Mouse (Mus musculus) cerebellum, adult 2 months (tissue): ENCODE measurements at regions not wholly inside any gene's neighbourhood (a gene's known extent, or its start where the extent isn't known, plus 50 kb on each side); places are given as distances from the start of the nearest gene placed in this dataset.

ENCODE experiments used
- DNase-seq, 2 experiments: peaks; one replicate each; pipeline ENCODE4 v3.0.0; 2021
- H3K27ac ChIP-seq: fragments of 200-500 bp; 2 replicates; pipeline ENCODE4 v1.5.1; 2012; ENCODE audit warnings: low read length, control low read depth, inconsistent platforms; ENCODE audit not compliant: insufficient read depth
- H3K27me3 ChIP-seq: fragments of 200-500 bp; 2 replicates; pipeline ENCODE4 v1.6.1; 2012; ENCODE audit warnings: inconsistent platforms, mild to moderate bottlenecking, low read length, moderate library complexity; ENCODE audit not compliant: control insufficient read depth, insufficient read depth
- H3K4me1 ChIP-seq: fragments of 200-500 bp; 2 replicates; pipeline ENCODE4 v1.6.1; 2011; ENCODE audit warnings: low read length; ENCODE audit not compliant: control insufficient read depth, insufficient read depth
- H3K4me3 ChIP-seq: fragments of 200-500 bp; replicated peaks from 2 replicates; pipeline ENCODE3; 2011; ENCODE audit warnings: mild to moderate bottlenecking, low read depth, low read length, control low read depth; ENCODE audit not compliant: insufficient read depth
- CTCF ChIP-seq: fragments of 200-500 bp; IDR thresholded peaks from 2 replicates; pipeline ENCODE4 v1.5.1; 2011; ENCODE audit warnings: low read depth, mild to moderate bottlenecking, control low read depth, low read length, moderate library complexity, borderline replicate concordance; ENCODE audit not compliant: insufficient read depth
- POLR2A ChIP-seq: fragments of 200-500 bp; IDR thresholded peaks from 2 replicates; pipeline ENCODE4 v1.6.1; 2011; ENCODE audit warnings: low read length, control low read depth, borderline replicate concordance; ENCODE audit not compliant: insufficient read depth
- WGBS: fragments of 180-500 bp; shearing (Covaris S2); methylation state at CpG from one replicate; pipeline ENCODE4 v1.1.7; 2018; 5-methylcytosine and 5-hydroxymethylcytosine counted together

DNA sequence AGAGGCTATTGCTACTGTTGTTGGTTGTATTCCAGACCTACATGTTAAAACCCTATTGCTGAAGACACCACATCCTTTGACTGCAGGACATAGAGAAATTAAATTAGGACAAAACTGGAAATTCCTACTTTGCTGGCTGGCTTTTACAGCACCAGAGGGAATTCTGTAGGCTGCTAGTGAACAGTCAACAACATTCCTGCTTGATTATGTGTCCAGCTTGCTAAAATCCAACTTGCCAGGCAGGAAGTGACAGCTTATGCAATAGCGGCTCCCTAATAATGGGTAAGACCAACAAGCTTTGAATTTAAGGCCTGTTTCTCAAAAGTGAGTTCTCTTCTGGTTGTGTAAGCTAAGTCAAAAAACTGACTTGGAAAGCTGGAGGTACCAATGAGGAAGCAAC, 437.2 kb upstream of the Klf6 start:
- 89% methylated on average over 1 of the region's 1 CpGs for WGBS

GRCm38 (mm10) chr13:5425491-5426232, 435.6 kb upstream of the Klf6 start:
- H3K4me1 ChIP-seq, result no peaks in the 10 kb centered on the region
- TF ChIP-seq CTCF (no peak), POLR2A (no peak)
- WGBS, result 69% methylated on average over 9 of the region's 9 CpGs
- no peak overlapping the region for H3K27ac ChIP-seq
- H3K4me3 ChIP-seq, result no peak overlapping the region
- no peaks in the 10 kb centered on the region for H3K27me3 ChIP-seq
- DNase-seq, result no peak

More for the DNA sequence above, 437.2 kb upstream of the Klf6 start:
- TF ChIP-seq POLR2A, result no peak
- no peak for TF ChIP-seq CTCF
- Histone ChIP-seq H3K27me3 (no peaks in the 10 kb centered on the region), H3K4me3 (no peak overlapping the region), H3K4me1 (no peaks in the 10 kb centered on the region), H3K27ac (no peak overlapping the region)
- no peak for DNase-seq

- no peaks in the 10 kb centered on the region for H3K27me3 ChIP-seq
- 6% methylated on average over 1 of the region's 1 CpGs for WGBS
- no peak overlapping the region for H3K4me3 ChIP-seq
- DNase-seq, result no peak
- H3K27ac ChIP-seq, result no peak overlapping the region
- no peak for TF ChIP-seq CTCF
- TF ChIP-seq POLR2A, result no peak
- H3K4me1 ChIP-seq, result no peaks in the 10 kb centered on the region
These were observed 427.6 kb upstream of the Klf6 start for GRCm38 (mm10) chr13:5433652-5434051.

DNA sequence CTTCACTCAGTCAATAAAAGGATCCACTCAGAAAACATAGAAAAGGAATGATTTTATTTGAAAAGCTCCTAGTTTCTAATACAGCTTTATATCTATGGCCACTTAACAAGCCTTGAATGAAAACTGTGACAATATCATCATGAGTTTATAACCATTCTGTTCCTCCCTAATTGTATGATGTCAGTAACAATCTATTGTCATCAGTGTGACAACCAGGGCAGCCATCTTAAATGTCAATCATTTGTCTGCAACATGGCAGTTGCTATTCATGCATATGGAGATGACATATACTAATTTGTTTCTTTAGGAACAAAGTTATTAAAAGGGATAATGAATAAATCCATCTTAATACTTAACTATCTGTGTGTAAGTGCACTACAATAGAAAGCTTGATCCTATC, 426.2 kb upstream of the Klf6 start:
- H3K4me1 ChIP-seq, result no peaks in the 10 kb centered on the region
- DNase-seq, result no peak
- no peaks in the 10 kb centered on the region for H3K27me3 ChIP-seq
- no peak overlapping the region for H3K27ac ChIP-seq
- no peak overlapping the region for H3K4me3 ChIP-seq
- no peak for TF ChIP-seq CTCF
- no peak for TF ChIP-seq POLR2A

DNA sequence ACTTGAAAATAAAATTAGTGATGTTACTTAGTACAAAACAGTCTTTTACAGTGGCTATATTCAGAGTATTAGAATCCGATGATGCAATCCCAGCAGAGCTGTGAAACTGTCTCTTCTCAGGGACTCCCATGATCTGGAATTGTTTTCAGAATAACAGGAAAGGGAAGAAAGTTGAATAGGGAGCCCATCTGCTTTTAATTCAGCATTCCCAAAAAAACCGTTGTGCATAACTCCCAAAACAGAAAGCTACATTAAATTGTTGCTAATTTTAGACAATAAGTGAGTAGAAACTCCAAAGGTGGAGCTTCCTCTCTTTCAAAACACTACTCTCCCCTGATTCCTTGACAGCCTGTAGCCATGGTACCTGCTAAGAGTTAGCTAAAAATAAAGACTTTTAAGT, 425.1 kb upstream of the Klf6 start:
- DNase-seq, result no peak
- H3K27me3 ChIP-seq, result no peaks in the 10 kb centered on the region
- TF ChIP-seq POLR2A, result no peak
- TF ChIP-seq CTCF, result no peak
- H3K27ac ChIP-seq, result no peak overlapping the region
- no peaks in the 10 kb centered on the region for H3K4me1 ChIP-seq
- 77% methylated on average over 2 of the region's 2 CpGs for WGBS
- no peak overlapping the region for H3K4me3 ChIP-seq

- H3K4me3 ChIP-seq, result no peak overlapping the region
- H3K27ac ChIP-seq, result no peak overlapping the region
- no peaks in the 10 kb centered on the region for H3K27me3 ChIP-seq
- no peak for TF ChIP-seq POLR2A
- TF ChIP-seq CTCF, result no peak
- H3K4me1 ChIP-seq, result no peaks in the 10 kb centered on the region
- 81% methylated on average over 4 of the region's 4 CpGs for WGBS
- no peak for DNase-seq
These were observed 420.8 kb upstream of the Klf6 start for GRCm38 (mm10) chr13:5440454-5440853.

DNA sequence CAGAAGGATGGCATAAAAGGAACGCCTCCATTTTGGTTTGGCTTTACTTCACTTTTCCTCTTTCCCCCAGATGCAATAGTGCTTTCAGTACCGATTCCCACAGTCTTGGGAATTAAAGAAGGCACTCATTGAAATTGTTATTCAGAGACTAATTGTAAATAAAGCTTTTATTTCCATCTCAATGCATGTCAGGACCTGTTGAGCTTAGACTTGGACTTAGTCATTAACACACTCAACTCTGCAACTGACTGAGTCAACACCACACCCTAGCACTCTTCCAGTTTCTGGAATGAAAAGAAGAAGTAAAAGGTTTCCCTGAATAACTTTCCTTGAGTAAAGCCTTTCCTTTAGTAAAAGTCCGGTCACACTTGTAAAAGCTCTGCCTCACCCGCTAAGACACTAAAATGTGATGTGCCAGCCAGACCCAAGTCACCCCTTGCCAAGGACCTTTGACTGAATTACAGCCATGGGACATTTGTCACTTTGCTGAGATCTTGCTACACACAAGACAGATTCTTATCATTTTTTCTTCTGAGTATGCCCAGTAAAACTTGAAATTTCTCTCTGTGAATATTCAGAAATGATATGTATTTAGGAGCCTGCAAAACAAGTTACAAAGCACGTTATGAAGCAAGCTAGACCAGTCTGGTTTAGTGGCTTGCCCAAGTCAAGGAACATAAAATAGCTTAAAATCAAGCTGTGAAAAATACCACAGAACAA, 416.4 kb upstream of the Klf6 start:
- no peak for TF ChIP-seq CTCF
- TF ChIP-seq POLR2A, result no peak
- WGBS, result 83% methylated on average over 5 of the region's 5 CpGs
- Histone ChIP-seq H3K27me3 (no peaks in the 10 kb centered on the region), H3K4me3 (no peak overlapping the region), H3K27ac (no peak overlapping the region), H3K4me1 (no peaks in the 10 kb centered on the region)
- no peak for DNase-seq

GRCm38 (mm10) chr13:5448601-5449000, 412.7 kb upstream of the Klf6 start:
- H3K27ac ChIP-seq, result no peak overlapping the region
- no peaks in the 10 kb centered on the region for H3K4me1 ChIP-seq
- H3K4me3 ChIP-seq, result no peak overlapping the region
- TF ChIP-seq POLR2A (no peak), CTCF (no peak)
- WGBS, result 86% methylated on average over 1 of the region's 1 CpGs
- H3K27me3 ChIP-seq, result no peaks in the 10 kb centered on the region
- DNase-seq, result no peak

DNA sequence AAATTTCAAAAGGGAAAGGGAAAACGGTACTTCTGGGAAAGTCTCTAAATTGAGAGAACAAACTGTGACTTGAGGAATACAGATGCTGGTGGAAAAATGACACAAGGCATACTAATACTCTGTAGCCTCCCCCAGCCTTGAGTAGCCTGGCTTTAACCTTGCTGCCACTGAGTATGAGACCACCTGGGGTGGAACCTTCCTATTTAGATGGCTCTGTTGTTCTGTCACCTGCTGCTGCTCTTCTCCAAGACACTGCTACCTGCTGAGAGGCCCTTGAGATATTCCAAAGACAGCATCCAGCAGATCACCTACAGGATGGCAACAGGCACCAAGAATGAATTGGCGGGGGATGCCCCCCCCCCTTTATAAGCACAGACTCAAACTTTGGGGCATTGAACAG, 380.5 kb upstream of the Klf6 start:
- DNase-seq, result no peak
- Histone ChIP-seq H3K4me1 (no peaks in the 10 kb centered on the region), H3K4me3 (no peak overlapping the region), H3K27me3 (no peaks in the 10 kb centered on the region), H3K27ac (no peak overlapping the region)
- WGBS, result 82% methylated on average over 2 of the region's 2 CpGs
- no peak for TF ChIP-seq POLR2A
- TF ChIP-seq CTCF, result no peak
